Mouse (Mus musculus) midbrain, embryonic 15.5 days (tissue): ENCODE results near the gene Slc25a18. TPM values are rescaled to one million over a fixed set of nuclear protein-coding genes. Genes with fewer than 3 reads are reported as not detected.

ENCODE experiments used
- ATAC-seq: fragments of 200-750 bp; cut with Nextera tagmentation; replicated peaks from 2 replicates; pipeline ENCODE4 v1.8.0; 2017; ENCODE audit warnings: moderate TSS enrichment
- H3K27ac ChIP-seq: fragments of 300-500 bp; sonication (generic); 2 replicates; pipeline ENCODE4 v1.5.1; 2015; ENCODE audit warnings: mild to moderate bottlenecking, inconsistent platforms
- H3K27me3 ChIP-seq: fragments of 300-500 bp; sonication (generic); replicated peaks from 2 replicates; pipeline ENCODE4 v1.6.1; 2015; ENCODE audit warnings: inconsistent platforms
- H3K36me3 ChIP-seq: fragments of 300-500 bp; sonication (generic); replicated peaks from 2 replicates; pipeline ENCODE4 v1.6.1; 2015; ENCODE audit warnings: inconsistent platforms
- H3K4me1 ChIP-seq: fragments of 300-500 bp; sonication (generic); 2 replicates; pipeline ENCODE4 v1.6.1; 2015; ENCODE audit warnings: inconsistent platforms
- H3K4me2 ChIP-seq: fragments of 300-500 bp; sonication (generic); 2 replicates; pipeline ENCODE4 v1.6.1; 2015; ENCODE audit warnings: inconsistent platforms, mild to moderate bottlenecking, moderate library complexity
- H3K4me3 ChIP-seq: fragments of 300-500 bp; sonication (generic); 2 replicates; pipeline ENCODE4 v1.5.1; 2015; ENCODE audit warnings: mild to moderate bottlenecking, inconsistent platforms
- H3K9ac ChIP-seq: fragments of 300-500 bp; sonication (generic); 2 replicates; pipeline ENCODE4 v1.6.1; 2015; ENCODE audit warnings: mild to moderate bottlenecking, inconsistent platforms
- H3K9me3 ChIP-seq: fragments of 300-500 bp; sonication (generic); 2 replicates; pipeline ENCODE4 v1.6.1; 2016; ENCODE audit warnings: inconsistent platforms
- WGBS: fragments of 180-500 bp; shearing (Covaris S2); methylation state at CpG from one replicate; pipeline ENCODE4 v1.1.7; 2015; ENCODE audit warnings: mixed read lengths; 5-methylcytosine and 5-hydroxymethylcytosine counted together
- microRNA-seq: library from miRNA; unstranded; fragments of <30 nt; microRNA quantifications from one replicate; pipeline ENCODE4, GENCODE M21; 2016
- polyA plus RNA-seq: library from polyadenylated mRNA; unstranded; fragments of >200 nt; fragmentation: Nextera tagmentation; extraction: Ambion mirVana; gene quantifications from 2 replicates; pipeline ENCODE4 v1.2.1, GENCODE M21; 2015

The Slc25a18 gene
- polyA plus RNA-seq, 1 experiment from 2014 or later, result 9.8 TPM

GRCm38 (mm10) chr6:120832097-120832496, 58.7 kb downstream of the Slc25a18 start:
- ATAC-seq, result no peak
- Histone ChIP-seq H3K4me3 (no peak overlapping the region), H3K36me3 (no peaks in the 10 kb centered on the region), H3K9me3 (no peaks in the 10 kb centered on the region), H3K27ac (no peak overlapping the region), H3K4me2 (no peak overlapping the region), H3K4me1 (peaks cover 8% of the 10 kb centered on the region), H3K27me3 (no peaks in the 10 kb centered on the region), H3K9ac (no peak overlapping the region)
- 79% methylated on average over 4 of the region's 4 CpGs for WGBS

- Histone ChIP-seq H3K27me3 (no peaks in the 10 kb centered on the region), H3K36me3 (no peaks in the 10 kb centered on the region), H3K9me3 (no peaks in the 10 kb centered on the region), H3K27ac (no peak overlapping the region), H3K4me2 (no peak overlapping the region), H3K4me3 (no peak overlapping the region), H3K9ac (no peak overlapping the region), H3K4me1 (peaks cover 17% of the 10 kb centered on the region)
- no peak for ATAC-seq
- 91% methylated on average over 4 of the region's 4 CpGs for WGBS
Observed at GRCm38 (mm10) chr6:120834766-120835321, 61.5 kb downstream of the Slc25a18 start.

- 4% methylated on average over 40 of the region's 40 CpGs for WGBS
- Histone ChIP-seq H3K4me1 (peaks cover 17% of the 10 kb centered on the region), H3K9me3 (no peaks in the 10 kb centered on the region), H3K36me3 (no peaks in the 10 kb centered on the region), H3K9ac (peak within 1 kb of the TSS; percentile 84), H3K4me3 (peak within 1 kb of the TSS; percentile 76), H3K27ac (peak within 1 kb of the TSS; percentile 95), H3K4me2 (peak within 1 kb of the TSS; percentile 58), H3K27me3 (no peaks in the 10 kb centered on the region)
- ATAC-seq, result peak; percentile 96
Observed at GRCm38 (mm10) chr6:120835474-120836374, 62.3 kb downstream of the Slc25a18 start, which contains the start of gene Bcl2l13. Gene Bcl2l13, plus strand, starts transcription at chr6:120836212.

DNA sequence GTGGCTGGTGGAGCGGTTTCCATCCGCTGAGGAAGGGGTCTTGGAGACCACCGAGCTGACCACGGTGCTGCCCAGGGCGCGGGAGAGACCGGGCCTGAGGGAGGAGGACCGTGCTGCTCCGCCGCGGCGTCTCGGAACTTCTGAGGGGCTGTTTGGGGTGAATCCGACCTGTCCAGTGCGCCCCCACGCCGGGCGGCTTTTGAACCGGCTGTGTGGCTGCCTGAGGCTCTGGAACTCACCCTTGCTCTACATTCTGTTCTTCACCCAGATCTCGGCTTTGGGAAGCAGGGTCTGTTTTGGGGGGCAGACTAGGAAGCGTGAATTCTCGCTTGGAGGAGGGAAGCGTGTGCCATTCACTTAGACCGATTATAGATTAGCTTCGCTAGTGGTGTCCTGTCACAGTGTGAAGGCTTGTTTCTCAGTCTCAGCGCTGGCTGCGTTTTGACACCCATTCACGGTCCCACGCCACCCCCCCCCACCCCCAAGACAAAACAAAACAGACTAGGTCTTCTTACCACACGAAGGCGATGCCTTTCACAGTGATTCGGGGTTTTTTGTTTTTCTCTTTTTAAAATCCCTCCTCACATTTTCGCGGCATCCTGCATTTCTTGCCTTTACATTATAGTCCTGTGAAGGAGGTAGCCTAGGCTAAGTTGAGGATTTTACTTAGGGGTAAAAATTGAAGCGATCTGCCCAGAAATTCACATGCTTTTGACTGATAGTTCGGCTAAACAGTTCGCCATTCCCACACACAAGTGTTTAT, 63.2 kb downstream of the Slc25a18 start:
- Histone ChIP-seq H3K36me3 (no peaks in the 10 kb centered on the region), H3K9ac (peak overlapping the region; percentile 84), H3K27ac (peak overlapping the region; percentile 95), H3K4me1 (peaks cover 17% of the 10 kb centered on the region), H3K4me3 (peak overlapping the region; percentile 76), H3K27me3 (no peaks in the 10 kb centered on the region), H3K9me3 (no peaks in the 10 kb centered on the region), H3K4me2 (peak overlapping the region; percentile 58)
- WGBS, result 4% methylated on average over 37 of the region's 37 CpGs
- peak; percentile 88 for ATAC-seq

- Histone ChIP-seq H3K27me3 (no peaks in the 10 kb centered on the region), H3K27ac (no peak overlapping the region; the same call in 1 of the 2 replicates), H3K4me3 (peak overlapping the region; percentile 76), H3K9ac (peak overlapping the region; percentile 84), H3K9me3 (no peaks in the 10 kb centered on the region), H3K4me2 (peak overlapping the region; percentile 58), H3K4me1 (peaks cover 17% of the 10 kb centered on the region), H3K36me3 (no peaks in the 10 kb centered on the region)
- 84% methylated on average over 1 of the region's 1 CpGs for WGBS
- ATAC-seq, result no peak
Observed at GRCm38 (mm10) chr6:120837152-120837530, 63.8 kb downstream of the Slc25a18 start.

- Histone ChIP-seq H3K9ac (no peak overlapping the region), H3K4me3 (no peak overlapping the region), H3K9me3 (no peaks in the 10 kb centered on the region), H3K4me2 (no peak overlapping the region), H3K27ac (no peak overlapping the region), H3K36me3 (no peaks in the 10 kb centered on the region), H3K27me3 (no peaks in the 10 kb centered on the region), H3K4me1 (peaks cover 17% of the 10 kb centered on the region)
- ATAC-seq, result no peak
- WGBS, result 94% methylated on average over 7 of the region's 7 CpGs
Observed at GRCm38 (mm10) chr6:120840258-120840657, 66.9 kb downstream of the Slc25a18 start.

- no peaks in the 10 kb centered on the region for H3K36me3 ChIP-seq
- 96% methylated on average over 5 of the region's 5 CpGs for WGBS
Observed at GRCm38 (mm10) chr6:120841754-120842153, 68.4 kb downstream of the Slc25a18 start.

More at GRCm38 (mm10) chr6:120841754-120842153, 68.4 kb downstream of the Slc25a18 start:
- Histone ChIP-seq H3K4me1 (peaks cover 12% of the 10 kb centered on the region), H3K4me3 (no peak overlapping the region), H3K27ac (no peak overlapping the region), H3K4me2 (no peak overlapping the region), H3K9ac (no peak overlapping the region), H3K27me3 (no peaks in the 10 kb centered on the region), H3K9me3 (no peaks in the 10 kb centered on the region)
- no peak for ATAC-seq

Small RNAs within 50 kb of the gene (microRNA-seq; reads per million reads assigned to microRNA genes)
- not detected for gene Gm25193

Other genes starting within 250 kb of the Slc25a18 start
- 15.5 and 18.0 TPM in 2 replicates for gene Hdhd5, start 242.3 kb upstream of the Slc25a18 start, polyA plus RNA-seq
- 2.2 and 2.7 TPM in 2 replicates for gene Cecr2, start 107.2 kb upstream of the Slc25a18 start, polyA plus RNA-seq
- gene Atp6v1e1, start 49.2 kb downstream of the Slc25a18 start, polyA plus RNA-seq, result 256 and 264 TPM in 2 replicates
- 24.2 and 25.1 TPM in 2 replicates for gene Bcl2l13, start 62.6 kb downstream of the Slc25a18 start, polyA plus RNA-seq
- 46.9 and 48.4 TPM in 2 replicates for gene Bid, start 143.3 kb downstream of the Slc25a18 start, polyA plus RNA-seq